ENCODE assay signal across 8 mouse cellular contexts in genomic region chr5:31696971-31697643, GRCm38 (mm10). TPM values are rescaled to one million over a fixed set of nuclear protein-coding genes. Genes with fewer than 3 reads are reported as not detected.
DNase-seq lines count a peak whose midpoint lies in the region; ATAC-seq and TF ChIP-seq lines count a peak whose summit lies in the region.

Gene Rbks (minus strand): TSS chr5:31697627.

- no peaks in the 10 kb centered on the region for H3K27me3 ChIP-seq in kidney, embryonic 16.5 days (ENCODE audit: insufficient read depth, low read length)
- no peaks in the 10 kb centered on the region for H3K27me3 ChIP-seq in hindbrain, embryonic 10.5 days (ENCODE audit: insufficient read depth, poor library complexity, severe bottlenecking)
- no peaks in the 10 kb centered on the region for H3K27me3 ChIP-seq in megakaryocyte, embryonic 14.5 days (replicated peaks)

- peak within 1 kb of the TSS; percentile 95 for H3K27ac ChIP-seq in kidney, embryonic 16.5 days (ENCODE audit: low read length)
- peak within 1 kb of the TSS; percentile 92 for H3K27ac ChIP-seq in bone marrow macrophage, adult 2 months (ENCODE audit: insufficient read depth, low read depth, low read length)
- peak within 1 kb of the TSS; percentile 94 for H3K27ac ChIP-seq in hindbrain, embryonic 10.5 days

- WGBS in kidney, embryonic 16.5 days, result 5% methylated on average over 18 of the region's 18 CpGs
- 9% methylated on average over 18 of the region's 18 CpGs for WGBS in hindbrain, embryonic 10.5 days

- 0 out of 2 replicates have a peak, but pooled peaks have one; percentile 4 for ATAC-seq in kidney, embryonic 16.5 days (ENCODE audit: low FRiP score, low TSS enrichment)

- peak within 1 kb of the TSS; percentile 67 for H3K4me2 ChIP-seq in kidney, embryonic 16.5 days (replicated peaks; ENCODE audit: low read depth, low read length)

- H3K4me1 ChIP-seq in kidney, embryonic 16.5 days (ENCODE audit: insufficient read depth, low read length), result peaks cover 18% of the 10 kb centered on the region
- peaks cover 3% of the 10 kb centered on the region for H3K4me1 ChIP-seq in bone marrow macrophage, adult 2 months (ENCODE audit: control insufficient read depth, insufficient read depth, low read length)
- peaks cover 8% of the 10 kb centered on the region for H3K4me1 ChIP-seq in hindbrain, embryonic 10.5 days (replicated peaks)
- H3K4me1 ChIP-seq in megakaryocyte, embryonic 14.5 days, result peaks cover 31% of the 10 kb centered on the region

- H3K9ac ChIP-seq in kidney, embryonic 16.5 days (replicated peaks; ENCODE audit: low read length), result peak within 1 kb of the TSS; percentile 68

- H3K4me3 ChIP-seq in kidney, embryonic 16.5 days (ENCODE audit: low read length), result peak within 1 kb of the TSS; percentile 55
- peak within 1 kb of the TSS; percentile 71 for H3K4me3 ChIP-seq in bone marrow macrophage, adult 2 months (ENCODE audit: insufficient read depth, low read length)
- peak within 1 kb of the TSS; percentile 82 for H3K4me3 ChIP-seq in hindbrain, embryonic 10.5 days
- H3K4me3 ChIP-seq in megakaryocyte, embryonic 14.5 days (replicated peaks), result peak within 1 kb of the TSS; percentile 99

- no peaks in the 10 kb centered on the region; the same call in 1 of the 2 replicates for H3K36me3 ChIP-seq in kidney, embryonic 16.5 days (ENCODE audit: insufficient read depth, low read length)
- no peaks in the 10 kb centered on the region for H3K36me3 ChIP-seq in hindbrain, embryonic 10.5 days
- peaks cover 26% of the 10 kb centered on the region for H3K36me3 ChIP-seq in megakaryocyte, embryonic 14.5 days (replicated peaks; ENCODE audit: low read length)

- TF ChIP-seq CTCF in bone marrow macrophage, adult 2 months (IDR thresholded peaks at IDR 0.05; ENCODE audit: low read depth, low read length), result no peak

- no peaks in the 10 kb centered on the region for H3K9me3 ChIP-seq in kidney, embryonic 16.5 days (ENCODE audit: low read length)
- H3K9me3 ChIP-seq in hindbrain, embryonic 10.5 days, result no peaks in the 10 kb centered on the region
- H3K9me3 ChIP-seq in megakaryocyte, embryonic 14.5 days, result no peaks in the 10 kb centered on the region

- DNase-seq in kidney, postnatal 10 days, result no peak
- no peak for DNase-seq in hindbrain, embryonic 10.5 days (ENCODE audit: low spot score)
- no peak for DNase-seq in right cerebral cortex, postnatal 14 days
- DNase-seq in embryo, embryonic 11 days, result no peak
- DNase-seq in urinary bladder, adult 2 months (ENCODE audit: low spot score), result no peak

- no peak for TF ChIP-seq POLR2A in bone marrow macrophage, adult 2 months (IDR thresholded peaks at IDR 0.05; ENCODE audit: borderline replicate concordance, low read depth, low read length)

RNA-seq across cellular contexts. Expression of gene Rbks, which starts in this region (rescaled TPM):
- 4.6 and 5.8 TPM in 2 replicates for polyA plus RNA-seq in kidney, embryonic 16.5 days (2015; fragmentation: Nextera tagmentation; extraction: Ambion mirVana)
- polyA plus RNA-seq in bone marrow macrophage, adult 2 months (2012; ENCODE audit: insufficient read depth, insufficient read length, missing spikeins), result 12.3 and 12.4 TPM in 2 replicates
- 4.3 and 4.5 TPM in 2 replicates for polyA plus RNA-seq in hindbrain, embryonic 10.5 days (2016; fragmentation: Nextera tagmentation; extraction: Ambion mirVana)
- 7.9 TPM in 1 of 2 replicates, not detected in the other for polyA plus RNA-seq in megakaryocyte, embryonic 14.5 days (2012; ENCODE audit: insufficient read depth, low replicate concordance)
- polyA plus RNA-seq in urinary bladder, adult 2 months (2012; rRNA removed), result 3.1 and 3.9 TPM in 2 replicates
